Mouse (Mus musculus) CH12.LX (cell line): Measurements from ENCODE around the gene Ddx43. TPM values are rescaled to one million over a fixed set of nuclear protein-coding genes. Genes with fewer than 3 reads are reported as not detected.

Experiments
- DNase-seq: peaks from one replicate; pipeline ENCODE4 v3.0.0-alpha.2; 2013; ENCODE audit errors: extremely low read depth
- H3K27ac ChIP-seq: 2 replicates; pipeline ENCODE4 v1.5.1; 2012; ENCODE audit warnings: low read depth, mild to moderate bottlenecking, control low read depth, moderate library complexity; ENCODE audit not compliant: insufficient read depth
- H3K27me3 ChIP-seq: replicated peaks from 2 replicates; pipeline ENCODE3; 2012; ENCODE audit warnings: inconsistent platforms
- H3K36me3 ChIP-seq, 2 experiments: replicated peaks in 1 of 2; 2 replicates each; pipeline versions ENCODE3 to v1.6.1; 2012; ENCODE audit warnings: inconsistent platforms in 1 of 2, low read length in 1 of 2, mild to moderate bottlenecking in 1 of 2, mixed read lengths in 1 of 2, moderate library complexity in 1 of 2; ENCODE audit not compliant: control insufficient read depth in 1 of 2, insufficient read depth in 1 of 2
- H3K4me1 ChIP-seq, 2 experiments: 2 replicates each; pipeline ENCODE4 v1.6.1; 2012; ENCODE audit warnings: inconsistent platforms in 1 of 2, moderate library complexity in 1 of 2; ENCODE audit not compliant: insufficient read depth in 2 of 2, control insufficient read depth in 1 of 2
- H3K4me2 ChIP-seq: 2 replicates; pipeline ENCODE4 v1.6.1; 2012; ENCODE audit warnings: low read depth, mild to moderate bottlenecking, control low read depth; ENCODE audit not compliant: poor library complexity, insufficient read depth, severe bottlenecking
- H3K4me3 ChIP-seq, 3 experiments: fragments of 150-350 bp in 1 of 3; sonication (generic) in 1 of 3; replicated peaks in 1 of 3; 2 replicates each; pipeline versions ENCODE3 to v1.5.1; 2011 to 2012; ENCODE audit warnings: low read depth in 2 of 3, low read length in 2 of 3, mild to moderate bottlenecking in 2 of 3, moderate library complexity in 2 of 3, control low read depth in 1 of 3, improper control_type of control experiment in 1 of 3, inconsistent platforms in 1 of 3, mixed read lengths in 1 of 3; ENCODE audit not compliant: poor library complexity in 1 of 3
- H3K79me2 ChIP-seq: replicated peaks from 2 replicates; pipeline ENCODE4 v1.6.1; 2012; ENCODE audit warnings: mild to moderate bottlenecking, moderate library complexity; ENCODE audit not compliant: control insufficient read depth, poor library complexity, insufficient read depth, severe bottlenecking; ENCODE audit errors: extremely low read depth
- H3K9ac ChIP-seq: 2 replicates; pipeline ENCODE4 v1.6.1; 2012; ENCODE audit warnings: low read depth, mild to moderate bottlenecking, control low read depth, moderate library complexity; ENCODE audit not compliant: insufficient read depth
- H3K9me3 ChIP-seq: replicated peaks from 2 replicates; pipeline ENCODE3; 2012; ENCODE audit warnings: low read length, inconsistent platforms, mixed read lengths
- BHLHE40 ChIP-seq: IDR thresholded peaks from 2 replicates; pipeline ENCODE4 v1.6.1; 2011; ENCODE audit warnings: mild to moderate bottlenecking, low read depth, low read length, improper control_type of control experiment
- CHD1 ChIP-seq: IDR thresholded peaks from 2 replicates; pipeline ENCODE4 v1.6.1; 2012; ENCODE audit warnings: low read depth, low read length, improper control_type of control experiment, inconsistent platforms
- CTCF ChIP-seq, 2 experiments: IDR thresholded peaks in 1 of 2; conservative IDR thresholded peaks in 1 of 2; 2 replicates each; pipeline ENCODE4 v1.5.1; 2011 to 2012; ENCODE audit warnings: low read depth in 2 of 2, low read length in 2 of 2, improper control_type of control experiment in 1 of 2, inconsistent platforms in 1 of 2, mild to moderate bottlenecking in 1 of 2, moderate library complexity in 1 of 2
- E2F4 ChIP-seq: IDR thresholded peaks from 2 replicates; pipeline ENCODE4 v1.6.1; 2011; ENCODE audit warnings: low read depth, low read length, improper control_type of control experiment; ENCODE audit not compliant: insufficient replicate concordance
- ELF1 ChIP-seq: IDR thresholded peaks from 2 replicates; pipeline ENCODE4 v1.6.1; 2014; ENCODE audit warnings: low read depth, mild to moderate bottlenecking, inconsistent platforms, low read length, improper control_type of control experiment
- ETS1 ChIP-seq: conservative IDR thresholded peaks from 2 replicates; pipeline ENCODE4 v1.6.1; 2012; ENCODE audit warnings: low read depth, mild to moderate bottlenecking, inconsistent platforms, low read length, improper control_type of control experiment, moderate library complexity
- HCFC1 ChIP-seq: IDR thresholded peaks from 2 replicates; pipeline ENCODE4 v1.6.1; 2012; ENCODE audit warnings: low read depth, mild to moderate bottlenecking, inconsistent platforms, low read length, improper control_type of control experiment
- IRF4 ChIP-seq: IDR thresholded peaks from 2 replicates; pipeline ENCODE4 v1.6.1; 2014; ENCODE audit warnings: low read depth, mild to moderate bottlenecking, inconsistent platforms, low read length, improper control_type of control experiment
- JUN ChIP-seq: IDR thresholded peaks from 2 replicates; pipeline ENCODE4 v1.6.1; 2011; ENCODE audit warnings: low read depth, mild to moderate bottlenecking, low read length, improper control_type of control experiment, moderate library complexity; ENCODE audit not compliant: insufficient read depth
- JUND ChIP-seq: conservative IDR thresholded peaks from 2 replicates; pipeline ENCODE4 v1.6.1; 2011; ENCODE audit warnings: low read depth, low read length, improper control_type of control experiment
- KAT2A ChIP-seq: IDR thresholded peaks from 2 replicates; pipeline ENCODE4 v1.6.1; 2012; ENCODE audit warnings: low read length, improper control_type of control experiment, inconsistent platforms; ENCODE audit not compliant: insufficient replicate concordance
- MAX ChIP-seq: IDR thresholded peaks from 2 replicates; pipeline ENCODE4 v1.6.1; 2011; ENCODE audit warnings: low read length, improper control_type of control experiment
- MEF2A ChIP-seq: IDR thresholded peaks from 2 replicates; pipeline ENCODE4 v1.6.1; 2014; ENCODE audit warnings: low read depth, mild to moderate bottlenecking, inconsistent platforms, low read length, improper control_type of control experiment, borderline replicate concordance
- NELFE ChIP-seq: IDR thresholded peaks from 2 replicates; pipeline ENCODE4 v1.6.1; 2011; ENCODE audit warnings: low read depth, low read length, improper control_type of control experiment
- NRF1 ChIP-seq: IDR thresholded peaks from 2 replicates; pipeline ENCODE4 v1.6.1; 2014; ENCODE audit warnings: low read depth, mild to moderate bottlenecking, inconsistent platforms, low read length, improper control_type of control experiment, moderate library complexity
- PAX5 ChIP-seq: IDR thresholded peaks from 2 replicates; pipeline ENCODE4 v1.6.1; 2012; ENCODE audit warnings: low read length, inconsistent platforms, mixed read lengths
- POLR2AphosphoS2 ChIP-seq: IDR thresholded peaks from 2 replicates; pipeline ENCODE4 v1.6.1; 2011; ENCODE audit warnings: low read depth, low read length, improper control_type of control experiment
- RCOR1 ChIP-seq: conservative IDR thresholded peaks from 2 replicates; pipeline ENCODE4 v1.6.1; 2012; ENCODE audit warnings: low read depth, mild to moderate bottlenecking, inconsistent platforms, low read length, improper control_type of control experiment
- SMC3 ChIP-seq: IDR thresholded peaks from 2 replicates; pipeline ENCODE4 v1.6.1; 2011; ENCODE audit warnings: low read depth, low read length, improper control_type of control experiment
- TBP ChIP-seq: conservative IDR thresholded peaks from 2 replicates; pipeline ENCODE4 v1.6.1; 2011; ENCODE audit warnings: low read depth, low read length, improper control_type of control experiment
- UBTF ChIP-seq: IDR thresholded peaks from 2 replicates; pipeline ENCODE4 v1.6.1; 2012; ENCODE audit warnings: low read depth, mild to moderate bottlenecking, inconsistent platforms, low read length, improper control_type of control experiment, moderate library complexity
- USF1 ChIP-seq: IDR thresholded peaks from 2 replicates; pipeline ENCODE4 v1.6.1; 2014; ENCODE audit warnings: low read depth, mild to moderate bottlenecking, inconsistent platforms, low read length, improper control_type of control experiment
- USF2 ChIP-seq: conservative IDR thresholded peaks from 2 replicates; pipeline ENCODE4 v1.6.1; 2011; ENCODE audit warnings: low read depth, low read length, improper control_type of control experiment
- ZC3H11A ChIP-seq: IDR thresholded peaks from 2 replicates; pipeline ENCODE4 v1.6.1; 2012; ENCODE audit warnings: low read depth, mild to moderate bottlenecking, inconsistent platforms, low read length, improper control_type of control experiment
- dilution Hi-C: fragments of 300-500 bp; cut with MboI; formaldehyde crosslinking; loops from 2 replicates; pipeline ENCODE4 v1.14.3; 2020; ENCODE audit warnings: low sequenced_read_pairs; ENCODE audit not compliant: extremely low pct_unique_long_range_greater_than_20kb, extremely low pct_ligation_motif_present
- in situ Hi-C: fragments of 300-500 bp; cut with MboI; formaldehyde crosslinking; loops from 3 replicates; pipeline ENCODE4 v1.14.3; 2019; ENCODE audit warnings: low sequenced_read_pairs, low pct_ligation_motif_present, low pct_unique_long_range_greater_than_20kb, mixed read lengths
- polyA plus RNA-seq: library from polyadenylated mRNA; unstranded; fragments of >175 nt; gene quantifications from 2 replicates; pipeline ENCODE4 v1.2.1, GENCODE M21; 2012; ENCODE audit warnings: low read depth; ENCODE audit not compliant: insufficient read length
- total RNA-seq, 2 experiments: library from RNA; depleted of rRNA; stranded (reverse); fragments of 300-350 nt in 1 of 2; fragments of >200 nt in 1 of 2; gene quantifications; 2 replicates each; pipeline ENCODE4 v1.2.3; 2012 to 2014

The Ddx43 gene
- total and polyA plus RNA-seq, 3 experiments: not detected

- TF ChIP-seq MEF2A: peak; percentile 26
- TF ChIP-seq ELF1: peak; percentile 76
- no peak for TF ChIP-seq ETS1
- peak; percentile 51 for TF ChIP-seq IRF4
- peak; percentile 76 for TF ChIP-seq HCFC1
- TF ChIP-seq NRF1: peak; percentile 92
- no peak for TF ChIP-seq CTCF (conservative IDR thresholded peaks at IDR 0.05 in 1 of 2, IDR thresholded peaks at IDR 0.05 in 1 of 2; ENCODE audit: low read depth in 2 of 2, low read length in 2 of 2)
- TF ChIP-seq JUND: no peak
- peak; percentile 66; the same call in 1 of the 2 replicates for TF ChIP-seq TBP
- TF ChIP-seq UBTF: no peak
- peak; percentile 55; the same call in 1 of the 2 replicates for TF ChIP-seq KAT2A
- no peak for TF ChIP-seq JUN
- TF ChIP-seq NELFE: peak; percentile 86
Observed at GRCm38 (mm10) chr9:78447973-78448873, 52.6 kb downstream of the Ddx43 start, which contains the start of the genes Mto1 and Gm17324 (continued).

GRCm38 (mm10) chr9:78450404-78450803 lies 54.8 kb downstream of the Ddx43 start:
- TF ChIP-seq UBTF (no peak), NELFE (no peak), JUN (no peak), BHLHE40 (no peak), POLR2AphosphoS2 (no peak), HCFC1 (no peak), CHD1 (no peak), USF2 (no peak), CTCF (conservative IDR thresholded peaks at IDR 0.05 in 1 of 2, IDR thresholded peaks at IDR 0.05 in 1 of 2; ENCODE audit: low read depth in 2 of 2, low read length in 2 of 2) (no peak), JUND (no peak), USF1 (no peak), ETS1 (no peak), RCOR1 (no peak), SMC3 (no peak), ZC3H11A (no peak), ELF1 (no peak), MEF2A (no peak), MAX (no peak), PAX5 (no peak), E2F4 (no peak)
- Histone ChIP-seq H3K9ac (no peak overlapping the region), H3K27ac (no peak overlapping the region), H3K4me2 (no peak overlapping the region), H3K27me3 (peaks cover 21% of the 10 kb centered on the region), H3K36me3 (peaks cover 31 to 51% of the 10 kb centered on the region in 2 experiments), H3K4me1 (peaks cover 7 to 25% of the 10 kb centered on the region in 2 experiments), H3K79me2 (no peaks in the 10 kb centered on the region), H3K4me3 (no peak overlapping the region), H3K9me3 (peaks cover 7% of the 10 kb centered on the region)
- DNase-seq: no peak
- in situ Hi-C loops (no loop called here), dilution Hi-C loops (no loop called here)
